Mouse (Mus musculus): ENCODE data around the gene Gab2.

Gene Gab2

DNA sequence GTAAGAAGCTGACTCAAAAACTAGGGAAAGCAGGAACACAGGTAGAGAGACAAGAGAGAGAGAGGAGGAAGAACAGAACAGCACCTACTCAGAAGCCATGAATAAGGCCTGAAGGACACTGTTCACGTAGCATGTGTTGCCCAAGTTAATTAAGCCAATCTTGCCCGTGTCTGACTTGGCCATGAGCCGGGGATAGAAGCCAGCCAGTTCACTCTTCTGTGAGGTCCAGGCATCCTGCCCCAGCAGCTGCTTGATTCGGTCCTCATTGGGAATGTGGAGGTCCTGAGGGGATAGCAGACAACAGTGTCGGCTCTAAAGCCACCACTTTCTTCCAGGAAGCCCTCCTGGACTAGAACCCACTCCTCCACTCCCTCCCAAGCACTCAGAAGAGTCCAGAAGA, 233.3 kb downstream of the Gab2 start:
- CTCF ChIA-PET = no interaction called here

DNA sequence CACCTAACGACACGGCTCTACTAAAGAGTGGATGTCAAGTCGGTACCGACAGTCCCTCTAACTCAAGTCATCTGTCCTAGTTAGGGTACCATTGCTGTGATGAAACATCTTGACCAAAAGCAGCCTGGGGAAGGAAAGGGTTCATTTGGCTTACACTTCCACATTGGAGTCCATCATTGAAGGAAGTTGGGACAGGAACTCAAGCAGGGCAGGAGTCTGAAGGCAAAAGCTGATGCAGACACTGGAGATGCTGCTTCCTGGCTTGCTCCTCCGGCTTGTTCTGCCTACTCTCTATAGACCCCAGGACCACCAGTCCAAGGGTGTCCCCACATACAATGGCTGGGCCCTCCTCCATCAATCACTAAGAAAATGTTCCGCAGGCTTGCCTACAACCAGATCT, 234.3 kb downstream of the Gab2 start:
- CTCF ChIA-PET = no interaction called here

DNA sequence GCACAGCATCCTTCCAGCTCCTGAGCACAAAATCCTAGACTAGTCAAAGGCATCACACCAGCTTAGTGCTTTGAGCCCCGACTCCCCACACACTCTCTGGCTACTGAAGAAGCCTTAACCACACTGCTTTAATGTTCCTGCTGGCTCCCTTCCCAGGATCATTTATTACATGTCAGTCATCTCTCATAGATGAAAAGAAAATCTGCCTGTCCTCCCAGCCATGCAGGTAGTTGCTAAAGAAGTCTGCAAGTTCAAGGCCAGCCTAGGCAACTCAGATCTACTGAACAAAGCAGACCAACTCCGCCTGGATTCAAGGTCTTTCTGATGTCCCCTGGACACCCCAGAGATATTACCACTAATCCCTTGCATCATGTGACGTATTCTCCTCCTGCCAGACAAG, 236.3 kb downstream of the Gab2 start:
- CTCF ChIA-PET = no interaction called here

DNA sequence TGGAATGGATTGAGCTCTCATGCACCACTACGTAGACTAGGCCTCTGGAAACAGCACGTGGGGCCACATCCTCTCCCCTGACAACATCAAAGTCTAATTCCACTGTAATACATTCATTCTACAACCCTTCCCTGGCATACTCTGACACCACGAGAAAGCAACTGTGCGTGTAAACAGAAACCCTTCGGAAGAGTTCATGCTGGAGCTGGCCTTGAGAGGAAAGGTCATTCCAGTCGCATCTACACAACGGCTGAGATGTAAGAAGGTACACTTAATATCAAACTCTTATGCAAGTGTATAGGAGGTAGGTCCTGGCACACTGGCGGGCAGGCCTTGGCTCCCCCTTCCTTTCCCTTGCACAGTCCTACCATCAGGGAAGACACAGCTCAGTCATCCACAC, 243.0 kb downstream of the Gab2 start:
- CTCF ChIA-PET = no interaction called here

DNA sequence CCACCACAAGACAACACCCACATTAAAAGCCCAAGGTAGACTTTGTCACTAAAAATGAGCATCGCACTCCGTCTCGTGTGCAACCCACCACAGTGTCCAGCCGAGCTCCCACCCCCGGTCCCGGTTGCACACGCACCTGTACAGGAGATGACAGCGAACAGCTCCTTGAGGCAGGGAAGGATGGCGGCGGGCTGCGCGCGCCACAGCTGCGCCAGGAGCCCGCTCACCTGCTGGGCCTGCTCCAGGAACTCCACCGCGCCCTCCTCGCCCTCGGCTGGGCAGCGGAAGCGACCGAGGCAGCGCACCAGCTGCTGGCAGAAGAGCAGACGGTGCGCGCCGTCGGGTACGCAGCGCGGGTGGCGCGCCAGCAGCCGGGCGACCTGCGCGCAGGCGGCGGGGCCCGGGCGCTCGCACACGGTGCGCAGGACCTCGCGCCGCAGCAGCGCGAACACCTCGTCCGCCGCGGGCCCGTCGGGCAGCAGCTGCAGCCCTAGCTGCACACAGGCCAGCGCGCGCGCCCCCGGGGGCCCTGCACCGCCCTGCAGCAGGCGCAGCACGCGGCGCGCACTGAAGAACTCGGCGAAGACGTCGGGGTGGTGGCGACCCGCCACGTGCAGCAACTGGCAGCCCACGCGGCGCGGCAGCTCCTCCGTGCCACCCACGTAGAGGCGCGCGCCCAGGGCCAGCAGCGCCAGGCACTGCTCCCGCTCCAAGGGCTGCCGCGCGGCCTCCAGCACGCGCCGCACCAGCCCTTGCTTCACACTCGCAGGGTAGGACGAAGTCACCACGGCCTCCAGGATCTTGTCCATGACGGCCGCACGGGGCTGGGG, 244.0 kb downstream of the Gab2 start:
- CTCF ChIA-PET = no interaction called here

DNA sequence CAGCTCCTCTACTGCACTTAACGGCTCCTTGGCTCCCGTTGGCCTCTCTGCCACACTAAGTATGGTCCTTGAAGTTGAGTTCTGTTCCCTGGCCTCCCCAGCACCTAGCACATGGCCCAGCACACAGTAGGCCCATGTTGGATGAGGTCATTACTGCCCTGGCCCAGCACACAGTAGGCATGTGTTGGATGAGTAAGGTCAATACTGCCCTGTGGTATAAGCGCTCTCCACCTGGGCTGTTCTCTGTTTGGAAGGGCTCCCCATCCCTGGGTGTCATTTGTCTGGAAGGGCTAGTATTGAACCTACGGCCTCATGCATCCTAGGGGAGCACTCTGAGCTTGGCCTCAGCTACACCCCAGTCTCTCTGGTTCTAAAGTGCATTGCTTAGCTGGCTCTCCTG, 246.0 kb downstream of the Gab2 start:
- CTCF ChIA-PET = no interaction called here

DNA sequence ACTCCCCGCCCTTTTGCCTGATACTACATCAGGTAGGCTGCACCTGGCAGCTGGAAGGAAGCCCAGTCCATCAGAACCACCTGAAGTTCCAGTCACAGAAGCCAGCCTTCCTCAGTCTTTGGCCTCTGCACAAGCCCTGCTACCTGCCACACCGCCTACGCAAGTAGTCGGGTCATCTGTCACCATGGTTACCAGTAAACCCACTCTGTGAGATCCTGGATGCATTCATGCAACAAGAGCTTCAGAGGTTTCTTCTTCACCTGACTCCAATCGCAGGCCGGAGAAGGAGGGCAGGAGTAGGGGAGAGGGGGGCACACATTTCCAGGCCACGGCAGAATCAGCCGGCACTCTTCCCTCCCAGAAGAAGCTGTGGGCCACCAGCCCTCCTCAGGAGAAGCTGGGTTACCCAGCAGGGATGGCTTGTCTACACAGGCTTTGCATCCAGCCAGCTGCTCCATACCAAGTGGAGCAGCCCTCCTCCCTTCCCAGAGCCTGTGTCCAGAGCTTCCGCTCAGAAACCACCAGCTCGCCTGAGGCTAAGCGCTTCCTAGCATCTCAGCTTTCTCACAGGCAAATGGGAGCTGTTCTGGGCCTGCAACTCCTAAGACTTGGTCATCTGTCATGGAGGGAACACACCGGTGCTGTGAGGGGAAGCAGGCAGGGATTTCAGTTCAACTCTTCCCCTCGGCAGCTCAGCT, 247.7 kb downstream of the Gab2 start:
- CTCF ChIA-PET = no interaction called here

DNA sequence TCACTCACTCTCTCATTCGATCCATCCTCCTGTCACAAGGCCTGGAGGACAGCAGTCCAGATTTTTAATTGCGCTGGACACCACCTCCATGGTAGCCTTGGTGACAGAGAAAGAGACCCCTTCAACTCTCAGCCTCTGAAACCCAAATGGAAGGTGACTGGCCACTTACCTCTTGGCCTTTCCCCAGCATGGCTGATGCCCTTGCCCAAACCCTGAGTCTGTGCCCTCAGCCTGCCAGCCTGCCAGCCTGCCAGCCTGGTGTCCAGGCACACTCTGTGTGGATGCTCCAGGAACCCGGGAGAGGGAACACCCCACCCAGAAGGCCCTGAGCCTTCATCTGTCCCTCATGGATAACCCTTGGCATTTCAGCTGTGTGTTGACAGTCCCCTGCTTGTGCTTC, 248.3 kb downstream of the Gab2 start:
- CTCF ChIA-PET = no interaction called here

DNA sequence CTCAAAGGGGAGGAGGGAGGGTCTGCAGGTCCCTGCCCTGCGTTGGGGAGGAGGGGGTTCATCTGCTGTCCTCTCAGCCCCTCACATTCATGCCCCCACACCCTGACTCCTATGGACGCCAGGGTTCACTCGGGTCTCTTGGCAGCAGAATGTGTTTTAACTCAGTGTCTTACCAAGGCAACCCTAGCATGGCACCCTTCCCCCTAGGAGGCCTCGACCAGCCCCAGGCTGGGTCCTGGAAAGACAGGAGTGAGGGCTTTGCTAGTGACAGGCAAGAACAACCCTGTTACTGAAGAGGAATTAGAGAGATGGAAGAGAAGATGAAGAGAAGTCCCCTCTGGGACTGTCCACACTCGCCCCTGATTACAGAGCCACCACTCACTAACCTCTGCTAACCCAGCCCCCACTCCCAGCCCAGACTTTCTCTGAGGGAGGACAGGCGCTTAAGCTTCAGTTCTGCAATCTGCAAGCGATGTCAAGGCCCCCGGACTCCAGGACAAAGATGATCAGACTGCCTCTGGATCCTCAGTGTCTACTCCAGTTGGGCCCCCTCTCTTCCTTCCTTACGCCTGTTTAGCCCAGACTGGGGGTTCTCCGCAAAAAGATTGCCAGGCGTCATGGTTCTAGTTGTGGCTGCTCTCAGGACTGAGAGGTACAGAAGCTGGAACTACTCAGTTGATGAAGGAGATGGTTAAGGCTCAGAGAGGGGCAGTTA, 249.7 kb downstream of the Gab2 start:
- CTCF ChIA-PET = no interaction called here

DNA sequence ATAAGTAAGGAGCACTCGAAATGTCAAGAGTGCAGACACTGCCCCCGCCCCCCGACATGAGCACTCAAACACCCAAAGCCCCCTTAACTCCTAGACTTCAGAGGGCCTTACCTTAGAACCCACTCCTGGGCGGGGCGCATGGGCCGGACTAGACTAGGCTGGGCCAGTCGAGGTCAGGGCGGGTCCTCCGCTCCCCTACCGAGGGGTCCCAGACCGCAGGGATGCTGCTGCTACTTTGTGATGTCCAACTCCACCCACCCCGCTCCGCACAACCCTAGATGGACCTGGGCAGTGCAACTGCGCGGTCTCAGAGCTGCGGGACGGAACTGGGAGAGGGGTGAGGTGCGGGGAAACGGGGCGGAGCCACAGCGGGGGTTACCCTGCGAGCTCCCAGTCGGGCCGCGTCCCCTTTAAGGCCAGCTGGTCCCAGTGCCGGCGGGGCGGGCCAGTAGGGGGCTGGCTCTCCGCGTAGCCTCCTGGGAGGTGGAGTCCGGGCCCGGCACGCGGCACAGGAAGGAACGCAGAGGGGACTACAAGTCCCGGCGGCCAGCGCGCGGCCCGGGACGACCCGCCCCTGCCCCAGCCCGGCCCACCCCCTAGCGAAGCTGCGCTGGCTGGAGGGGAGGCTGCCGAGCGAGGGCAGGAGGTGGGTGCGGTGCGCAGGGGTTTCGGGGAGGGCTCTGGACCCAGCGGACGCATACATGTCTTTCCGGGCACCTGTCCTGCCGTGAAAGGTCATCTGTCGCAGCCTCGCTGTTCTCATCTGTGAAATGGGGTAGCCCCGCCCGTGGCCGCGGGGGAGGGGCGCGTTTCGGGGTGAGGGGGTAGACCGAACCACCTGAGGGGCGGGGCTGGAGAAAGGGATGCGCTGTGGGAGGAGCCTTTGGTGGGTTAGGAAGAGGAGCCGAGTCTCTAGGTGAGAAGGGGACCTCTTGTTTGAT, 250.6 kb downstream of the Gab2 start, which contains the start of the genes Usp35 and Kctd21:
Gene Usp35 (minus strand): TSS at position 295 of the 941 bp plus-strand sequence.
Gene Kctd21 (plus strand): TSS at position 602 of the 941 bp plus-strand sequence.
- CTCF ChIA-PET = interaction anchor here (0.6 kb wide), 1 partner anchor 40 kb away, joined by 3 read pairs; no protein-coding TSS in a partner anchor

DNA sequence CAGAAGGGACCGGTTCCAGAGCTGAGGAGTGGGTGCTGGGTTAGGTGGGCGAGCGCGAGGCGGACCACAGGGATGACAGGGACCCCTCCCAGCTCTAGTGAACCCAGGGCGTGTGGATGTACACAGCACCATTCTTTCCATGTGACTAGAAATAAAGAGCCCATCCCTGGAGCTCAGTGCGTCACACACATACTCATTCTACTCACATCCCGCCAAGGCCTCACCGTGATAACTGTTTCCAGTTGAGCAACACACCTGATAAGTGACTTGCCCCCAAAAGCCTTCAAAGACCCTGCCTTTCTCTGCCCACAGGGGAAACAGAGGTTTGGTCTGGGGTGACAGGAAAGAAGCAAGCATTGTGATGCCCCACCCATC, 251.3 kb downstream of the Gab2 start:
- CTCF ChIA-PET = no interaction called here

DNA sequence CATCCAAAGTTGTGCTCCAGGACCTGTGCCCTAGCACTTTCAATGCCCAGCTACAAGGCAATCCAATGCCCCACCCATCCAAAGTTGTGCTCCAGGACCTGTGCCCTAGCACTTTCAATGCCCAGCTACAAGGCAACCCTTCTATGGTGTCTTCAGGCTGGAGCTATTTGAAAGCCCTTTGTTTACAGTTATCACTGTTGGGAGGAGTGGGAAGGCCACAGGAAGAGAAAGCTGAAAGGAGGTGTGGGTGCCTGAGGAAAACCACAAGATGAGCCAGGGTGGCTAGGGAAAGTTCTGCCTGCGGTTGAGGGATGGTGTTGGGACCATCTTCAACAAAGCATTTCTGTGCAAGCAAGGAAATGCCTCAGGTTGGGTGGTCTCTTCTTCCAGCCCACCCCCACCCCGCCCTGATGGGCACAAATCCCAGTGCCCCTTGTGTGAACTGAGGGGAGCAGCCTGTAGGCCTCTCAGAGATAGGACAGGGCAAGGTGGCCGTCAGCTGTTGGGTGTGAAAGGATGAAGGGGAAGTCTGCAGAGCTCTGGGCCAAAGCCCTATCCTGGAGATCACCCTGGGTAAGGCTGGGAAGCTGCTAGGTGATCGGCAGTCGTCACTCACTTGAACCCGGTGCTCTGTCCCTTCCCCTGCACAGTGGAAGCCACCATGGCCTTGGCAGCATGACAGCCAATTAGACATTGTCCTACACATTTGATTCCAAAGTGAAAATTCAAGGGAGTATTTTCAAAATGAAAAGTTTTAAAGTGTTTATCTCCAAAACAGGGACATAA, 251.9 kb downstream of the Gab2 start:
- CTCF ChIA-PET = no interaction called here

DNA sequence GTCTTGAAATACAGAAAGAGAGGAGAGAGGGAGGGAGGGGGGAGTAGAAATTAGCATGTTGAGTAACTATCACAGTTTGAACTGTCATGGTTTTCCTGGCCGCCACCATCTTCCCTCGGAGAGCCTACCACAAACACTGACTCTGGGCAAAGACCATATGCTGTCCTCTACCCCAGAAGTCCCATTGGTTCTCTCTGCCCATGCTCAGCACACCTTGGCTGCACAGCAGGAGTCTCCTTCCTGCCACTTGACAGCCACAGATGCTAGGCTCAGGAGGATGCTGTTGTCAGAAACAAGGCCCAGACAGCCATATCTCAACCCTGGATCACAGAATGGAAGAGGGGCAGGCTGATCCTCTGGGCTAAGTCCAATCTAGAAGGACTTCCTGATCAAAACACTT, 253.0 kb downstream of the Gab2 start:
- CTCF ChIA-PET = no interaction called here

DNA sequence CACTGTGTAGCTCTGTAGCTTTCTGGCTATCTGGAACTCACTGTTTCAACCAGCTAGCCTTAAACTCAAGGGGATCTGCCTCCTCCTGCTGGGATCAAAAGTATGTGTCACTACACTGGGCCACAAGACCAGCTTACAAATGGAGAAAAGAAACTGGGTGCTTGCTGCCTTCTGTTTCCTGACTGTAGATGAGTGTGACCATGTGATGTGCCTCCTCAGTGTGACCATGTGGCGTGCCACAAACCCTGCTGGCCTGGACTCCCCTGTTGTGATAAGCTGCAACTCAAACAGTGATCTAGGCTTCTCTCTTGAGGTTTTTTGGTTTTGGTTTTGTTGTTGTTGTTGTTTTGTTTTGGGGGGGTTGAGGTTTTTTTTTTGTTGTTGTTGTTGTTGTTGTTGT, 255.3 kb downstream of the Gab2 start:
- CTCF ChIA-PET = interaction anchor here (0.9 kb wide), 1 partner anchor 16 kb away, joined by 3 read pairs; no protein-coding TSS in a partner anchor

DNA sequence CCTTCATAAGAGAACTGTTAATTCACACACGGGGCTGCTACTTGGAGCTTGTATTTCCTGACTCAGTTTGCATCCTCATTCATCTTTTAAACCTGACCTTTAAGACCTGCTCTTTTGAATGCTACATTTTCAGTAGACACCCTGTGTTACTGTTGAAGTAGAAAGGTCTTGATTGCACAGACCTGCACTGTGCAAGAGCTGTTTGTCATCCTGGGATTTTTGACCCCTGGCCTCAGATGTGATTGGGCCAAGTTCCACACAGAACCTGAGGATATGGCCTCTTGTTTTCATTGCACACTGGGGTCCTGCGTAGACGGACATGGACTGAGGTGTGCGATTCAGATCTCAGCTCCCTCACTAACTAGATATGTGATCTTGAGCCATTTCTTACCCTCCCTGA, 257.2 kb downstream of the Gab2 start:
- CTCF ChIA-PET = no interaction called here

DNA sequence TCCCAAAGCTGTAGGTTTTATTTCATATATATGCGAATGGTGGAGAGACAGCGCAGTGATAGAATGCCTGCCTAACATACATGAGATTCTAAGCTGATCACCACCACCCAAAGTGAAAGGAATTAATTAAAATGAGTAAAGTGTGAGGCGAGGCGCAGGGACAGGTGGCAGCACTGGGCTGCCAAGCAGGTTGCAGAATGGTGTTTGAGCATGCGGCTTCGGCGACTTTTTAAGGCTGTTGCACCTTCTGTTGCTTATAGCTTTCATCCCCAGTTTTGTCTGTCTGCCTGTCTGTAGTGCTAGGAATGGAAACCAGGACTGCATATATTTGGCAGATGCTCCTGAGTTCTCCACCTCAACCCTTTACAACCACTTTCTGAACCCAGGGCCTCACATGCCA, 258.2 kb downstream of the Gab2 start:
- CTCF ChIA-PET = no interaction called here

DNA sequence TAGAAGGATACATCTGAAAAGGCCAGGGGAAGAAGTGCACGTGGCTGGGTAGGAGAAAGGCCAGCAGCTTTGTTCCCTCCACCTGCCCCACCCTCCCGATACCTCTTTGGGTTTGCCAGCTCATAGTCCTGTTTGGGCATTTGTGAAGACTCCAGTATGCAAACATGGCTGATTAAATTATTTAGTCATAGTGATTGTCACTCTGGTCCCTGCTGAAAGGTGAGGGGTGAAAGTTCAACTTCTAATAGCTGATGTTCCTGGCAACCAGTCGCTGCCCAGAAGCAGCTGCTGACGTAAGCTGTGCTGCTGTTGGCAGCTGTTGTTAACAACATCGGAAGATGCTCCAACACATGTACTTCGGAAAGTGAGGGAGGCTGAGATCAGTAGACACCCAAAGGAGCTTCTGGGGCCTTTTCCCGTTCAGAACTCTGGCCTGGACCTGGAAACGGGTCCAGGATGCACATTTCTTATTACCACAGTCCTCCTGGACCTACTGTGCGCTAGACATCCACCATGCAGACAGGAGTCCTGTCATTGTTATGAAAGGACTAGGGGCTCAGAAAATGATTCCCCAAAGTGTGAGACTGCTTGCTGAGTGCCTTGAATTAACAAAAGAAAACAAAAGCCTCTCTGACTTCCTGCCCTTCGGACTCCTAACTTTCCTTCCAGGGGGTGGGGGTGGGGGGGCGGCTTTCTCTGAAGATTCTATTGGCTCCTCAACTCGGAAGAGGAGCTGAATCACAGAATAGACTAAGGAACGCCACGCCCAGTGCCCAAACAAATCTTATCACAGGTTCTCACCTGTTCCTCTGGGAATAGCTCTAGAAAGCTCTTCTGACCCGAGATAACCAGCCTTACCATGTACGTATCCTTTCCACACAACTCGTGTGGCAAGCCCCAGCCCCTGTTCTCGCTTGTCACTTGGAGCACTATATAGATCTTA, 259.8 kb downstream of the Gab2 start:
- CTCF ChIA-PET = interaction anchor here (0.7 kb wide), 1 partner anchor 28 kb away, joined by 3 read pairs; no protein-coding TSS in a partner anchor

DNA sequence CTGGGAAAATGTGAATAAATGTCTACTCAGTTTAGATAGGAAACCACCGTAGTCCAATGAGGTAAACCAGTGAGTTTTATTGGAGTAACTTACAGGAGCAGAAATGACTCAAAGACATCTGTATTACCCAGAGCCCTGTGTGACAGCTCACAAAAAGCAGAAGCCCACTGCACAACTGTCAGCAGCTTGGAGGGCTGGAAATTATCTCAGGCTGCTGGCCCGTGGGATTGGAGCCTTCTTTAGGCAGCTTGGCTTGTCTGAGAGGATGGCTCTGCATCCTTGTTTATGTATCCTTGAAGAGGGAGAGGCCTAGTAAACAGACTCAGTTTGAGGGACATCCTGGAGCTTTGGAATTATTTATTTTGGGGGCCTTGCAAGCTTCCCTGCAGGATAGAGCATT, 261.6 kb downstream of the Gab2 start:
- CTCF ChIA-PET = no interaction called here

DNA sequence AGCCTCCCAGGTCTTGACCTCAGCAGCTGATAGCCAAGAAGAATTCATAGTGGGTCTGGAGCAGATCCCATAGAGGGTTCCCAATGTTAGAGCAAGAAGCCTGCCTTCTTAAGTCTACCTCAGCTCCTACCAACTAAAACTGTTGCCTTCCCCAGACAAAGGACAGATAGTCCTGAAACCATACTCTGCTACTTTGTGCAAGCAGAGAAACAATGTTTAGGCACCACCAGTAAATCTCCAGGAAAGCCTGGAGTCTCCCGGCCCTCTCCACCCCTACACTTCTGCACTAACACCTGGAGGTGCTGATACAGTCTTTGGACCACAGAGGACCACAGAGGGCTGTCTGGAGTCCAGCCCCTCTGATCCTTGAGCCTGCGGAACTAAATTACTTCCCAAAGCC, 263.3 kb downstream of the Gab2 start:
- CTCF ChIA-PET = no interaction called here
